Mouse (Mus musculus) erythroblast, embryonic 14.5 days (primary cell): Measurements from ENCODE around the gene Tie1.

Experiments
- GATA1 ChIP-seq: IDR thresholded peaks from 2 replicates; pipeline ENCODE4 v1.6.1; 2012; ENCODE audit warnings: low read length, inconsistent platforms, mixed read lengths
- TAL1 ChIP-seq: IDR thresholded peaks from 3 replicates; pipeline ENCODE4 v1.6.1; 2012; ENCODE audit warnings: low read length, inconsistent platforms, mixed read lengths

DNA sequence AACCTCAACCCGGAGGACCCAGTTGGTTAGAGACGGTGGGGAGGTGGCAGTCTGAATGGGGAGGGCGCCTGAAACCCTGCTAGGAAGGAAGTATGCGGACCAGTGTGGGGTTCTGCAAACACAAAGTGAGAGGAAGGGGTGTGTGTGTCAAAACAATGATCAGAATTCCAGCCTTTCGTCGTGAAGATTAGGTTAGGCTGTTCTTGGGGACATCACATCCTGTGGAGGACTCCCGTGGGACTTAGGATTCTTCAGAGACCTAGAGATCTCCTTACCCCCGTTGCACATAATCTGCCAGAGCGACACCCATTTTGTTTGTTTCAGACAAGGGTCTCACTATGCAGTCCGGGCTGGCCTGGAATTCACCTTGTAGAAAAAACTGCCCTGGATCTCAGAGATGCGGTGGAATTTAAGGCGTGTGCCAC is 52.0 kb downstream of the Tie1 start:
- TF ChIP-seq GATA1 = no peak
- TF ChIP-seq TAL1 = no peak
